Mouse (Mus musculus) kidney, adult 2 months (tissue): ENCODE data around the gene Eps15l1.

Experiments
- CTCF ChIP-seq: fragments of 200-500 bp; conservative IDR thresholded peaks from 2 replicates; pipeline ENCODE4 v1.5.1; 2011; ENCODE audit warnings: low read depth, mild to moderate bottlenecking, control low read depth, low read length, moderate library complexity, mixed read lengths; ENCODE audit not compliant: insufficient read depth, insufficient read length
- POLR2A ChIP-seq: fragments of 200-500 bp; IDR thresholded peaks from one replicate; pipeline ENCODE4 v1.6.1; 2011; ENCODE audit warnings: low read depth, low read length, control low read depth

DNA sequence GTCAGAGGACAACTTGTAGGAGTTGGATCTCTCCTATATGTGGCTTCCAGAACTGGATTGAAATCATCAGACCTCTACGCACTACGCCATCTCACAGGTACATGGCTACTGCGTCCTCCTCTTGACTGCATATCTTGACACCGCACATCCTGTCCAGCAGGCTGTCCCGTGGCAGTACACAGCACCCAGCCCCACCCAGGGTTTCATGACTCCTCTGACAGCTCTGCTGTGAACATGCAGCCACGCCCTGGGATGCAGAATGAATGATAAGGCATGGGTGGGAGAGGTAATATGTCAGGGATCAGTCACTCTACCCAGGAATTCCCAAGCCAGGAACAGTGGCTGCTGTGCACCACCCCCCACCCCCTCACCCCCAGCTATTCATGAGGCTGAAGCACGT, 7.4 kb downstream of the Eps15l1 start:
- TF ChIP-seq POLR2A (no peak), CTCF (no peak)
